ENCODE assay signal across 23 mouse cellular contexts in genomic region chr3:69399336-69399735, GRCm38 (mm10).
DNase-seq lines count a peak whose midpoint lies in the region; ATAC-seq lines count a peak whose summit lies in the region.
"Had no signal": no experiment of that assay in that cellular context is flagged by ENCODE, and none has a peak within 500 bp of the region (broad histone marks: within the 10 kb centered on the region; RNA-seq: fewer than 3 reads in every experiment).

No protein-coding gene starts in this region.

- H3K27me3 ChIP-seq in intestine, embryonic 14.5 days (replicated peaks; ENCODE audit: control insufficient read depth, insufficient read depth, low read length) = no peaks in the 10 kb centered on the region
- no peaks in the 10 kb centered on the region for H3K27me3 ChIP-seq in intestine, embryonic 16.5 days (replicated peaks; ENCODE audit: control insufficient read depth, insufficient read depth, low read length)
- H3K27me3 ChIP-seq in megakaryocyte, embryonic 14.5 days (replicated peaks) = no peaks in the 10 kb centered on the region
- H3K27me3 ChIP-seq: forebrain, embryonic 13.5 days had no signal

- H3K4me1 ChIP-seq in intestine, embryonic 14.5 days (replicated peaks; ENCODE audit: control insufficient read depth, insufficient read depth, low read length) = no peaks in the 10 kb centered on the region
- no peaks in the 10 kb centered on the region for H3K4me1 ChIP-seq in intestine, embryonic 16.5 days (ENCODE audit: control insufficient read depth, insufficient read depth, low read length)
- no peaks in the 10 kb centered on the region for H3K4me1 ChIP-seq in megakaryocyte, embryonic 14.5 days
- H3K4me1 ChIP-seq: forebrain, embryonic 13.5 days; hindbrain, embryonic 12.5 days; hindbrain, embryonic 15.5 days had no signal

- H3K36me3 ChIP-seq in intestine, embryonic 14.5 days (ENCODE audit: control insufficient read depth, insufficient read depth, low read length) = no peaks in the 10 kb centered on the region
- H3K36me3 ChIP-seq in intestine, embryonic 16.5 days (ENCODE audit: control insufficient read depth, insufficient read depth, low read length) = no peaks in the 10 kb centered on the region
- no peaks in the 10 kb centered on the region for H3K36me3 ChIP-seq in megakaryocyte, embryonic 14.5 days (replicated peaks; ENCODE audit: low read length)
- H3K36me3 ChIP-seq: forebrain, embryonic 10.5 days; hindbrain, embryonic 12.5 days; hindbrain, embryonic 15.5 days had no signal

- no peak overlapping the region for H3K4me2 ChIP-seq in intestine, embryonic 14.5 days (ENCODE audit: low read length)
- H3K4me2 ChIP-seq in intestine, embryonic 16.5 days (ENCODE audit: low read depth, low read length) = no peak overlapping the region
- H3K4me2 ChIP-seq: forebrain, embryonic 13.5 days; heart, embryonic 11.5 days; hindbrain, embryonic 12.5 days; hindbrain, embryonic 15.5 days had no signal

- DNase-seq in intestine, embryonic 14.5 days (ENCODE audit: low spot score) = peak; percentile 27
- peak; percentile 56 for DNase-seq in 416B (ENCODE audit: low read depth)
- DNase-seq in right cerebral cortex, postnatal 36 days (ENCODE audit: low spot score in 2 of 2) = no peak
- DNase-seq in embryo, embryonic 10 days (ENCODE audit: low spot score) = no peak
- DNase-seq: adrenal gland, adult 2 months; adrenal gland, postnatal 14 days; cerebellum, adult 11 months; cerebellum, adult 2 months; cerebellum, adult 9-11 months; cerebellum, postnatal 25 days; gastrocnemius, postnatal 14 days; heart, adult 11 months had no signal

- H3K9me3 ChIP-seq in intestine, embryonic 14.5 days (ENCODE audit: control insufficient read depth, low read length) = no peaks in the 10 kb centered on the region
- no peaks in the 10 kb centered on the region for H3K9me3 ChIP-seq in intestine, embryonic 16.5 days (ENCODE audit: control insufficient read depth, low read length)
- H3K9me3 ChIP-seq in megakaryocyte, embryonic 14.5 days = peaks cover 13% of the 10 kb centered on the region
- H3K9me3 ChIP-seq: forebrain, embryonic 13.5 days; hindbrain, embryonic 12.5 days; hindbrain, embryonic 15.5 days had no signal

- H3K4me3 ChIP-seq in intestine, embryonic 14.5 days (ENCODE audit: low read depth, low read length) = no peak overlapping the region
- H3K4me3 ChIP-seq in intestine, embryonic 16.5 days (ENCODE audit: low read length) = no peak overlapping the region
- H3K4me3 ChIP-seq in megakaryocyte, embryonic 14.5 days (replicated peaks) = peak overlapping the region; percentile 62
- H3K4me3 ChIP-seq: forebrain, embryonic 10.5 days; forebrain, embryonic 13.5 days; hindbrain, embryonic 12.5 days; hindbrain, embryonic 15.5 days had no signal

- no peak overlapping the region for H3K27ac ChIP-seq in intestine, embryonic 14.5 days (ENCODE audit: low read depth)
- no peak overlapping the region for H3K27ac ChIP-seq in intestine, embryonic 16.5 days (ENCODE audit: low read length)
- H3K27ac ChIP-seq: forebrain, embryonic 10.5 days; forebrain, embryonic 13.5 days; hindbrain, embryonic 12.5 days; hindbrain, embryonic 15.5 days had no signal

- ATAC-seq in intestine, embryonic 14.5 days (replicated peaks; ENCODE audit: low FRiP score, low TSS enrichment, low read depth) = no peak
- no peak for ATAC-seq in intestine, embryonic 16.5 days
- no peak for ATAC-seq in megakaryocyte, adult 5-6 weeks (ENCODE audit: poor library complexity, severe bottlenecking)
- 0 out of 2 replicates have a peak, but pooled peaks have one; percentile 36 for ATAC-seq in common myeloid progenitor, adult 5-6 weeks (replicated peaks; ENCODE audit: low read depth, poor library complexity, severe bottlenecking)
- ATAC-seq: forebrain, embryonic 13.5 days; forebrain, embryonic 16.5 days; intestine, postnatal 0 days had no signal

- 89% methylated on average over 6 of the region's 6 CpGs for WGBS in intestine, embryonic 14.5 days
- 87% methylated on average over 6 of the region's 6 CpGs for WGBS in intestine, embryonic 16.5 days

- no peak overlapping the region for H3K9ac ChIP-seq in intestine, embryonic 14.5 days (ENCODE audit: low read length)
- no peak overlapping the region for H3K9ac ChIP-seq in intestine, embryonic 16.5 days (ENCODE audit: low read depth, low read length)
- H3K9ac ChIP-seq: forebrain, embryonic 13.5 days; hindbrain, embryonic 12.5 days; hindbrain, embryonic 15.5 days had no signal

Comparison
In these comparisons a context has a peak if more than half of its experiments do, and no peak if none do; other contexts are left out.
1. DNase-seq: peak in intestine, embryonic 14.5 days (single experiment) and 416B (single experiment); none in right cerebral cortex, postnatal 36 days (0 of 2) and embryo, embryonic 10 days (single experiment).